Mouse (Mus musculus) layer of hippocampus, adult 9-11 months (tissue): Measurements from ENCODE around the gene Hspg2.
A peak's percentile ranks its signal among the peaks of the same experiment; 100 is the strongest.
"Not testable (repeated sequence)": the region's sequence is repeated elsewhere in the genome, so short reads cannot be mapped to it uniquely, and the experiment has no call there.

Source experiments
- DNase-seq: peaks from one replicate; pipeline ENCODE4 v3.0.0; 2022

Gene Hspg2

GRCm38 (mm10) chr4:137580299-137580698 lies 111.7 kb downstream of the Hspg2 start:
- no peak for DNase-seq

- no peak for DNase-seq
Measured at GRCm38 (mm10) chr4:137581815-137582214, 113.2 kb downstream of the Hspg2 start.

- DNase-seq = not testable (repeated sequence)
Measured at GRCm38 (mm10) chr4:137589095-137589494, 120.5 kb downstream of the Hspg2 start.

- DNase-seq = no peak
Measured at GRCm38 (mm10) chr4:137589586-137589985, 121.0 kb downstream of the Hspg2 start.

GRCm38 (mm10) chr4:137590961-137591360 lies 122.4 kb downstream of the Hspg2 start:
- DNase-seq = no peak

GRCm38 (mm10) chr4:137593601-137594495 lies 125.3 kb downstream of the Hspg2 start, which contains the start of gene Usp48:
TSS of gene Usp48 (plus strand) at chr4:137593755.
- DNase-seq = peak; percentile 99

GRCm38 (mm10) chr4:137594496-137595270 lies 126.1 kb downstream of the Hspg2 start:
- peak; percentile 46 for DNase-seq

GRCm38 (mm10) chr4:137597098-137597630 lies 128.6 kb downstream of the Hspg2 start:
- no peak for DNase-seq

GRCm38 (mm10) chr4:137598577-137598976 lies 130.0 kb downstream of the Hspg2 start:
- no peak for DNase-seq

- DNase-seq = no peak
Measured at GRCm38 (mm10) chr4:137603449-137604171, 135.0 kb downstream of the Hspg2 start.

- no peak for DNase-seq
Measured at GRCm38 (mm10) chr4:137607023-137607422, 138.5 kb downstream of the Hspg2 start.

- DNase-seq = no peak
Measured at GRCm38 (mm10) chr4:137609281-137609680, 140.7 kb downstream of the Hspg2 start.

GRCm38 (mm10) chr4:137609702-137610101 lies 141.1 kb downstream of the Hspg2 start:
- DNase-seq = no peak

GRCm38 (mm10) chr4:137610256-137610655 lies 141.7 kb downstream of the Hspg2 start:
- DNase-seq = no peak
